Mouse (Mus musculus) stomach, postnatal 0 days (tissue): ENCODE measurements at regions not wholly inside any gene's neighbourhood (a gene's known extent, or its start where the extent isn't known, plus 50 kb on each side); places are given as distances from the start of the nearest gene placed in this dataset.
A peak's percentile ranks its signal among the peaks of the same experiment; 100 is the strongest.

Experiments used
- ATAC-seq: fragments of 200-750 bp; cut with Nextera tagmentation; 2 replicates; pipeline ENCODE4 v1.8.0; 2017; ENCODE audit not compliant: low FRiP score, low TSS enrichment
- DNase-seq: peaks from one replicate; pipeline ENCODE4 v3.0.0-alpha.2; 2016; ENCODE audit warnings: low spot score
- H3K27ac ChIP-seq: fragments of 300-500 bp; sonication (generic); replicated peaks from 2 replicates; pipeline ENCODE4 v1.5.1; 2014; ENCODE audit warnings: mild to moderate bottlenecking, control low read depth
- H3K27me3 ChIP-seq: fragments of 300-500 bp; sonication (generic); 2 replicates; pipeline ENCODE4 v1.6.1; 2014; ENCODE audit warnings: low read length; ENCODE audit not compliant: control insufficient read depth, insufficient read depth
- H3K36me3 ChIP-seq: fragments of 300-500 bp; sonication (generic); 2 replicates; pipeline ENCODE4 v1.6.1; 2014; ENCODE audit warnings: low read length, mixed read lengths; ENCODE audit not compliant: control insufficient read depth, insufficient read depth
- H3K4me1 ChIP-seq: fragments of 300-500 bp; sonication (generic); replicated peaks from 2 replicates; pipeline ENCODE4 v1.6.1; 2014; ENCODE audit warnings: antibody characterized with exemption; ENCODE audit not compliant: control insufficient read depth, insufficient read depth
- H3K4me2 ChIP-seq: fragments of 300-500 bp; sonication (generic); replicated peaks from 2 replicates; pipeline ENCODE4 v1.6.1; 2014; ENCODE audit warnings: low read depth, mild to moderate bottlenecking, control low read depth, moderate library complexity
- H3K4me3 ChIP-seq: fragments of 300-500 bp; sonication (generic); 2 replicates; pipeline ENCODE4 v1.5.1; 2014; ENCODE audit warnings: low read depth, low read length, control low read depth
- H3K9ac ChIP-seq: fragments of 300-500 bp; sonication (generic); 2 replicates; pipeline ENCODE4 v1.6.1; 2014; ENCODE audit warnings: mild to moderate bottlenecking, low read length, control low read depth, mixed read lengths
- H3K9me3 ChIP-seq: fragments of 300-500 bp; sonication (generic); 2 replicates; pipeline ENCODE4 v1.6.1; 2016; ENCODE audit warnings: low read length; ENCODE audit not compliant: control insufficient read depth
- CTCF ChIP-seq: IDR thresholded peaks from 2 replicates; pipeline ENCODE4 v1.5.1; 2016; ENCODE audit warnings: antibody characterized with exemption, low read depth, mild to moderate bottlenecking, moderate library complexity
- EP300 ChIP-seq: optimal IDR thresholded peaks from 2 replicates; pipeline ENCODE3; 2016; ENCODE audit warnings: antibody characterized with exemption
- WGBS: fragments of 180-500 bp; shearing (Covaris S2); extraction: QIAGEN DNeasy Blood & Tissue Kit; methylation state at CpG from one replicate; pipeline ENCODE4 v1.1.7; 2014; 5-methylcytosine and 5-hydroxymethylcytosine counted together

DNA sequence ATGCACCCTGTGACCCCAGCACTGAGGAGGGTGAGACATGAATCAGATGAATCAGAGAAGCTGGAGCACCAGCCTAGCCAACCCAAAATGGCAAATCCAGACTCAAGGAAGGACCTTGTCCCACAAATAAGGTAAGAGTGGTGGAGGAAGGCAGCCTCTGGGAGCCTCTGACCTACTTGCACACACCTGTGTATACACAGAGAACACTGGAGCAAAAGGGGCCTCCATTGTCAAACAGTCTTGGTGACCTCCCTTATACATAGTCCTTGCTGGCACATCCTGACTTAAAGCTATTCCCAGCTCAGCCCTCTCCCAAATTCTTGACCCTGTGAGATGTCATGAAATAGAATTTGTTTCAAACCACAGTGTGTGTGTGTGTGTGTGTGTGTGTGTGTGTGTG is 57.1 kb downstream of the Inhbb start:
- H3K4me2 ChIP-seq: no peak overlapping the region
- ATAC-seq (peak; percentile 84), DNase-seq (no peak)
- H3K36me3 ChIP-seq: no peaks in the 10 kb centered on the region
- H3K27ac ChIP-seq: no peak overlapping the region
- H3K27me3 ChIP-seq: no peaks in the 10 kb centered on the region
- H3K4me3 ChIP-seq: no peak overlapping the region
- H3K9me3 ChIP-seq: no peaks in the 10 kb centered on the region
- no peak for TF ChIP-seq CTCF
- no peak for TF ChIP-seq EP300
- no peaks in the 10 kb centered on the region for H3K4me1 ChIP-seq
- H3K9ac ChIP-seq: no peak overlapping the region

DNA sequence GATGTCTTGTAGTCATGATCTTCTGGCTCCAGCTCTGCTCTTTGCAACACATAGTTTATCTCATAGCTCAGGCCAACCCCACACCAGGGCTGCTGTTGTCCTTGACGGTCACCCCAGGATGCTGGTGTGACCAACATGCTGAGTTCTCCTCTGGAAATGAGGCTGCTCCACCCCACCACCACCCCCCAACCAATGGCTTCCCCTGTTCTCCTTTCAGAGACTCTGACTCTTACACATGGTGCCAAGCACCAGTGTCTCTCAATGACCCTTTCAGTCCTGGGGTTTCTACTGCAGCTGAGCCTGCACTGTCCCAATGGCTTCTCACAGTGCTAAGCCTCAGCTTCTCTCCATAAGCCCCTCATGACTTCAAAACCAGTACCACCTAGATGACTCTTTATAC is 64.0 kb downstream of the Inhbb start:
- no peaks in the 10 kb centered on the region for H3K36me3 ChIP-seq
- H3K4me3 ChIP-seq: no peak overlapping the region
- no peaks in the 10 kb centered on the region for H3K9me3 ChIP-seq
- H3K4me1 ChIP-seq: no peaks in the 10 kb centered on the region
- no peak overlapping the region for H3K27ac ChIP-seq
- ATAC-seq (no peak), DNase-seq (no peak)
- 61% methylated on average over 1 of the region's 1 CpGs for WGBS
- H3K27me3 ChIP-seq: no peaks in the 10 kb centered on the region
- H3K9ac ChIP-seq: no peak overlapping the region
- H3K4me2 ChIP-seq: no peak overlapping the region
- TF ChIP-seq EP300 (no peak), CTCF (no peak)

DNA sequence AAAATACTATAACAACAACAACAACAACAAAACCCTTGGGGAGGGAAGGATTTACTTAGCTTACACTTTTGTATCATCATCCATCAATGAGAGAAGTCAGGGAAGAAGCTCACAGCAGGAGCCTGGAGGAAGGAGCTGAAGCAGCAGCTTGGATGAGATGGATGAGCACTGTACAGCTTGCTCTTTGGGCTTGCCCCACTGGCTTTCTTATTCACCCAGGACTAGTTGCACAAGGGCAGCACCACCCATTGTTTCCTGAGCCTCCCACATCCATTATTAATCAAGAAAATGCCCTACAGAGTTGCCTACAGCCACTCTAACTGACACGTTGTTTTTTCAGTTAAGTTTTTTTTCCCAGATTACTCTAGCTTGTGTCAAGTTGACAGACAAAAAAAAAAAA is 65.1 kb downstream of the Inhbb start:
- DNase-seq (no peak), ATAC-seq (no peak)
- no peak overlapping the region for H3K9ac ChIP-seq
- no peak overlapping the region for H3K27ac ChIP-seq
- no peak overlapping the region for H3K4me3 ChIP-seq
- WGBS: 24% methylated on average over 1 of the region's 1 CpGs
- no peaks in the 10 kb centered on the region for H3K4me1 ChIP-seq
- H3K36me3 ChIP-seq: no peaks in the 10 kb centered on the region
- TF ChIP-seq CTCF (no peak), EP300 (no peak)
- H3K27me3 ChIP-seq: no peaks in the 10 kb centered on the region
- no peak overlapping the region for H3K4me2 ChIP-seq
- no peaks in the 10 kb centered on the region for H3K9me3 ChIP-seq

DNA sequence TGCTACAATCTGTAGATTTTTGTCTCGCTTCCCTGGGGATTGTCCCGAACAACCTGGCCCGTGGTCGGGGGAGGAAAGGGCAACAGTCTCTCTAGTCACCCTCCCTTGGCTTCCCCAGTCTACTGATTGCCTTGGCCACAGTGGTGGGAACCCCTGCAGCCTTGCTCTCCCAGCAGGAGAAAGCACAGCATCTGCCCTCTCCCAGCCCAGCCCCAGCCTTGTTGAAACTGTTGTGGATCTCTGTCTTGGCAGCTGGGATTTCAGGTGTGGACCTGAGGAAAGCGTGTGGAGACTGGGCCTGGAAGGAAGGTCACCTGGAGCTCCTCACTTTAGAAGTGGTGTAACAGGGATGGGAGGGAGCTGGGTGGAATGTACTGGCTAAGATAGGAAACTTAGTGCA is 66.6 kb downstream of the Inhbb start:
- WGBS: 83% methylated on average over 5 of the region's 5 CpGs
- no peaks in the 10 kb centered on the region for H3K9me3 ChIP-seq
- ATAC-seq (no peak), DNase-seq (no peak)
- H3K4me1 ChIP-seq: no peaks in the 10 kb centered on the region
- H3K36me3 ChIP-seq: no peaks in the 10 kb centered on the region
- H3K9ac ChIP-seq: no peak overlapping the region
- H3K4me2 ChIP-seq: no peak overlapping the region
- H3K27ac ChIP-seq: no peak overlapping the region
- H3K27me3 ChIP-seq: no peaks in the 10 kb centered on the region
- H3K4me3 ChIP-seq: no peak overlapping the region
- no peak for TF ChIP-seq CTCF
- no peak for TF ChIP-seq EP300

DNA sequence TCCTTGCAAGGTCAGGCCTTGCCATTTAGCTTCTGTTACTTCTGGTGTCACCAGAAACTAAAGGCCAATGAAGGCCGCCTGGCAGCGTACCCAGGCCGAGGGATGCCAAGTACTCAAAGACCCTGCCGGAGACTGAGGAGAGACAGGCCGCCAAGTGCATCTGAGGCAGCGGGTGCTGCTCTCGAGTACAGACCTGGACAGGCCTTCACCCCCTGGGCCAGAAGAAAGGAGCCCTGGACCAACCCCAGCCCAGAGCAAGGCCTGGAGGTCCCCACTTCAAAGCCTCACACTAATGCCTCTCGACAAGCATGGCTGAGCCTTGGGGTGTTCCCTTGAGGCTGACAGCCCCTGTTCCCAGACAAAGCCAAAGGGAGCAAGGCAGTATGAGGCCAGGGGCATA is 70.5 kb downstream of the Inhbb start:
- no peak overlapping the region for H3K9ac ChIP-seq
- no peak for DNase-seq
- H3K4me1 ChIP-seq: no peaks in the 10 kb centered on the region
- H3K9me3 ChIP-seq: no peaks in the 10 kb centered on the region
- H3K36me3 ChIP-seq: no peaks in the 10 kb centered on the region
- no peak for TF ChIP-seq CTCF
- no peak for TF ChIP-seq EP300
- no peak overlapping the region for H3K27ac ChIP-seq
- WGBS: 92% methylated on average over 8 of the region's 8 CpGs
- no peak for ATAC-seq
- no peak overlapping the region for H3K4me2 ChIP-seq
- H3K4me3 ChIP-seq: no peak overlapping the region
- no peaks in the 10 kb centered on the region for H3K27me3 ChIP-seq

DNA sequence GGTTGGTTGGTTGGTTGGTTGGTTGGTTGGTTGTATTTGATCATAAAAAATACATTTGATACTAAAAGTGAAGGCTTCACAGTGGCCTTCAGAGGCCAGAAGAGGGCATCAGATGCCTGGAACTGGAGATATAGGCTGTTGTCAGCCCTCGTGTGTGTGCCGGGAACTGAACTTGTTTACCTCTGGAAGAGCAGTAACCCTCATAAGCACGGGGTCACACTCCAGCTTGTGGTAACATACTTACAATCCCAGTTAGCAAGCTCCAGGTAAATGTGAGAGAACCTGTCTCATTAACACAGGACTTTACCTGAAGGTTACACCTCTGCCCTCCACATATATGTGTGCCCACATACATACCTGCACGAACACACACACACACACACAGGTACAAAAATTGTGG is 71.2 kb downstream of the Inhbb start:
- ATAC-seq (no peak), DNase-seq (no peak)
- no peaks in the 10 kb centered on the region for H3K4me1 ChIP-seq
- H3K27ac ChIP-seq: no peak overlapping the region
- no peaks in the 10 kb centered on the region for H3K9me3 ChIP-seq
- no peak overlapping the region for H3K4me3 ChIP-seq
- no peaks in the 10 kb centered on the region for H3K27me3 ChIP-seq
- no peaks in the 10 kb centered on the region for H3K36me3 ChIP-seq
- no peak overlapping the region for H3K4me2 ChIP-seq
- TF ChIP-seq CTCF: no peak
- no peak for TF ChIP-seq EP300
- no peak overlapping the region for H3K9ac ChIP-seq
- WGBS: 93% methylated on average over 4 of the region's 4 CpGs

DNA sequence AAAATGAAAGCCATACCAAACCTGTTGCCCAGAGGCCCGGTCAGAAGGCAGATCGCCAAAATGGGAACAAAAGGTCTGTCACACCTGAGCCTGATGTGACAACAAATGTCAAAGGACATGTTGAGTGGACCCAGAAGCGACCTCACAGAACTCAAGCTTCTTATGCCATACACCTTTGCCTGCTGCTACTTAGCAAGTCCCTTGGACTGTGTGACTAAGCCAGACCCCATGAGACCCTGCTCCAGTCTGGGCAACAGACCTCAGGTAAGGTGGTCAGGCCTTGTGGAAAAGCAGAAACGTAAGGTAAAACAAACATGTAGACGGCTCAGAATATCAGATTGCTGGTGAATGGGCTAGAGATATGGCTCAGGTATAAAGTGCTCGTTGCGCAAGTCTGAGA is 71.8 kb downstream of the Inhbb start:
- DNase-seq: no peak
- no peaks in the 10 kb centered on the region for H3K27me3 ChIP-seq
- no peak overlapping the region for H3K9ac ChIP-seq
- ATAC-seq: no peak
- no peak overlapping the region for H3K27ac ChIP-seq
- no peak for TF ChIP-seq EP300
- no peak for TF ChIP-seq CTCF
- H3K4me2 ChIP-seq: no peak overlapping the region
- WGBS: 73% methylated on average over 7 of the region's 7 CpGs
- no peaks in the 10 kb centered on the region for H3K4me1 ChIP-seq
- H3K4me3 ChIP-seq: no peak overlapping the region
- no peaks in the 10 kb centered on the region for H3K36me3 ChIP-seq
- H3K9me3 ChIP-seq: no peaks in the 10 kb centered on the region
